Mouse (Mus musculus) C2C12 (cell line): Measurements from ENCODE around the gene Scap. TPM values are rescaled to one million over a fixed set of nuclear protein-coding genes. Genes with fewer than 3 reads are reported as not detected.

Experiments
- H3K27me3 ChIP-seq: one replicate; pipeline ENCODE4 v1.6.1; 2011; ENCODE audit not compliant: control insufficient read depth, insufficient read depth, insufficient read length
- H3K36me3 ChIP-seq: one replicate; pipeline ENCODE4 v1.6.1; 2011; ENCODE audit not compliant: control insufficient read depth, insufficient read depth
- H3K4me3 ChIP-seq: one replicate; pipeline ENCODE4 v1.5.1; 2011; ENCODE audit warnings: mild to moderate bottlenecking, control low read depth; ENCODE audit not compliant: poor library complexity, insufficient read depth, severe bottlenecking
- H3K79me2 ChIP-seq: one replicate; pipeline ENCODE4 v1.6.1; 2011; ENCODE audit not compliant: control insufficient read depth, insufficient read depth
- H3K79me3 ChIP-seq: one replicate; pipeline ENCODE4 v1.6.1; 2011; ENCODE audit warnings: low read depth, control low read depth
- H3ac ChIP-seq: one replicate; pipeline ENCODE3; 2011; ENCODE audit warnings: low read depth; ENCODE audit not compliant: control insufficient read depth, insufficient read length
- CEBPB ChIP-seq: IDR thresholded peaks from one replicate; pipeline ENCODE4 v1.6.1; 2011; ENCODE audit warnings: low read depth, mild to moderate bottlenecking, control low read depth, moderate library complexity
- CTCF ChIP-seq: IDR thresholded peaks from one replicate; pipeline ENCODE4 v1.5.1; 2011; ENCODE audit not compliant: control insufficient read depth, insufficient read depth, insufficient read length
- FOSL1 ChIP-seq: IDR thresholded peaks from one replicate; pipeline ENCODE4 v1.8.0; 2011; ENCODE audit warnings: mild to moderate bottlenecking, low read length; ENCODE audit not compliant: poor library complexity, insufficient read depth, severe bottlenecking
- MAX ChIP-seq: IDR thresholded peaks from one replicate; pipeline ENCODE4 v1.6.1; 2011; ENCODE audit warnings: mild to moderate bottlenecking, control low read depth
- MYOD1 ChIP-seq: IDR thresholded peaks from one replicate; pipeline ENCODE4 v1.6.1; 2011; ENCODE audit warnings: low read depth; ENCODE audit not compliant: control insufficient read depth, insufficient read length
- MYOG ChIP-seq: IDR thresholded peaks from one replicate; pipeline ENCODE4 v1.6.1; 2011; ENCODE audit not compliant: control insufficient read depth, insufficient read length; ENCODE audit errors: extremely low read depth
- USF1 ChIP-seq: IDR thresholded peaks from one replicate; pipeline ENCODE4 v1.6.1; 2011; ENCODE audit warnings: low read depth, mild to moderate bottlenecking, control low read depth, moderate library complexity
- polyA plus RNA-seq: library from polyadenylated mRNA; unstranded; fragments of >200 nt; fragmentation: generic; extraction: Trizol; gene quantifications from one replicate; pipeline ENCODE4 v1.2.1, GENCODE M21; 2012; ENCODE audit warnings: missing spikeins

Gene Scap
- polyA plus RNA-seq, 1 experiment, result 57.4 TPM

GRCm38 (mm10) chr9:110410908-110411887, 78.1 kb downstream of the Scap start:
- H3ac ChIP-seq, result no peak overlapping the region
- peaks cover 15% of the 10 kb centered on the region for H3K79me3 ChIP-seq
- H3K27me3 ChIP-seq, result no peaks in the 10 kb centered on the region
- H3K36me3 ChIP-seq, result no peaks in the 10 kb centered on the region
- TF ChIP-seq MAX (no peak), CTCF (peak; percentile 88), MYOG (no peak), FOSL1 (no peak), CEBPB (no peak), USF1 (no peak), MYOD1 (no peak)
- H3K79me2 ChIP-seq, result peaks cover 19% of the 10 kb centered on the region
- no peak overlapping the region for H3K4me3 ChIP-seq

- no peaks in the 10 kb centered on the region for H3K79me3 ChIP-seq
- peaks cover 2% of the 10 kb centered on the region for H3K79me2 ChIP-seq
- TF ChIP-seq MYOG (no peak), MAX (no peak)
- H3K27me3 ChIP-seq, result no peaks in the 10 kb centered on the region
- H3ac ChIP-seq, result no peak overlapping the region
- no peaks in the 10 kb centered on the region for H3K36me3 ChIP-seq
- no peak overlapping the region for H3K4me3 ChIP-seq
These were observed 79.8 kb downstream of the Scap start for GRCm38 (mm10) chr9:110412926-110413325.

GRCm38 (mm10) chr9:110413785-110414184, 80.7 kb downstream of the Scap start:
- Histone ChIP-seq H3K79me2 (no peaks in the 10 kb centered on the region), H3K27me3 (no peaks in the 10 kb centered on the region), H3K36me3 (no peaks in the 10 kb centered on the region), H3K4me3 (no peak overlapping the region), H3K79me3 (no peaks in the 10 kb centered on the region), H3ac (no peak overlapping the region)
- TF ChIP-seq USF1 (no peak), CTCF (peak; percentile 10), MAX (no peak), FOSL1 (no peak)

- Histone ChIP-seq H3K36me3 (no peaks in the 10 kb centered on the region), H3K4me3 (no peak within 1 kb of the TSS)
- TF ChIP-seq MYOD1 (no peak), USF1 (no peak), MAX (no peak), MYOG (no peak), CEBPB (no peak)
These were observed 86.5 kb downstream of the Scap start, which contains the start of gene Ngp for GRCm38 (mm10) chr9:110419511-110420112. Gene Ngp, plus strand, starts transcription at chr9:110419747.

GRCm38 (mm10) chr9:110431241-110431640, 98.2 kb downstream of the Scap start:
- H3K36me3 ChIP-seq, result no peaks in the 10 kb centered on the region

More at GRCm38 (mm10) chr9:110419511-110420112, 86.5 kb downstream of the Scap start, which contains the start of gene Ngp:
- Histone ChIP-seq H3K79me2 (no peaks in the 10 kb centered on the region), H3K27me3 (no peaks in the 10 kb centered on the region), H3K79me3 (no peaks in the 10 kb centered on the region), H3ac (no peak within 1 kb of the TSS)

GRCm38 (mm10) chr9:110433045-110433444, 100.0 kb downstream of the Scap start:
- Histone ChIP-seq H3K36me3 (no peaks in the 10 kb centered on the region), H3K79me3 (no peaks in the 10 kb centered on the region), H3K27me3 (no peaks in the 10 kb centered on the region), H3ac (no peak overlapping the region), H3K4me3 (no peak overlapping the region), H3K79me2 (no peaks in the 10 kb centered on the region)
- TF ChIP-seq CEBPB (no peak), MYOG (no peak), USF1 (no peak), MYOD1 (no peak), FOSL1 (no peak), MAX (no peak), CTCF (no peak)

More at GRCm38 (mm10) chr9:110431241-110431640, 98.2 kb downstream of the Scap start:
- no peaks in the 10 kb centered on the region for H3K79me3 ChIP-seq
- no peak overlapping the region for H3ac ChIP-seq
- TF ChIP-seq FOSL1 (no peak), MYOG (no peak), CTCF (no peak), MYOD1 (no peak), CEBPB (no peak), USF1 (no peak), MAX (no peak)
- H3K27me3 ChIP-seq, result no peaks in the 10 kb centered on the region
- H3K79me2 ChIP-seq, result no peaks in the 10 kb centered on the region
- H3K4me3 ChIP-seq, result no peak overlapping the region

Other genes starting within 250 kb of the Scap start
- gene Smarcc1, start 215.6 kb upstream of the Scap start, polyA plus RNA-seq, result 50.7 TPM
- gene Dhx30, start 215.5 kb upstream of the Scap start, polyA plus RNA-seq, result 93.2 TPM
- gene Cspg5, start 89.5 kb upstream of the Scap start, polyA plus RNA-seq, result 0.12 TPM
- gene Elp6, start 28.1 kb upstream of the Scap start, polyA plus RNA-seq, result 26.0 TPM
- 32.4 TPM for gene Ptpn23, start 74.9 kb downstream of the Scap start, polyA plus RNA-seq
- 0.02 TPM for gene Ngp, start 86.5 kb downstream of the Scap start, polyA plus RNA-seq
- gene Klhl18, start 143.4 kb downstream of the Scap start, polyA plus RNA-seq, result 10.6 TPM
- gene Kif9, start 143.7 kb downstream of the Scap start, polyA plus RNA-seq, result 0.09 TPM
- gene Setd2, start 199.3 kb downstream of the Scap start, polyA plus RNA-seq, result 12.0 TPM